Mouse (Mus musculus): ENCODE measurements around the gene Olfr201.
"Not testable (repeated sequence)": the region's sequence is repeated elsewhere in the genome, so short reads cannot be mapped to it uniquely, and the experiment has no call there.

Olfr201 gene

DNA sequence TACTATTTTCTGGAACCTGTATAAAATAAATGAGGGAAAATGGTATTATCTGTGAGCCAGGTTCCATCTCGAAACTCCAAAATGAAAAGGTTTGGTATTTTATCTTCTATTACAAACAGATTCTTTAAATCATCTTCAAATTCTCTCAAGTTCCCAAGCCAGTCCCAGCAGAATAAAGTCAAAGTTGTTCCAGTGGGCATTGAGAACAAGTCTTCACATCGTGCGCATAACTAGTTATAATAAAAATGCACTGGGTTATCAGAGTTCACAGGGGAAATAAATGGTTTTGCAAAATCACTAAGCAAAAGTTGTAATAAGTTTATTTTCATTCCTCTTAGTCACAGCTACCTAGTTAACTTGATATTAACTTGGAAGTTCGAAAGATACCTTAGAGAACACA is at the start of gene Olfr201:
Olfr201 (minus strand) TSS at position 101 of the 400 bp plus-strand sequence.
- DNase-seq (ENCODE audit: low read depth), result not testable (repeated sequence)

DNA sequence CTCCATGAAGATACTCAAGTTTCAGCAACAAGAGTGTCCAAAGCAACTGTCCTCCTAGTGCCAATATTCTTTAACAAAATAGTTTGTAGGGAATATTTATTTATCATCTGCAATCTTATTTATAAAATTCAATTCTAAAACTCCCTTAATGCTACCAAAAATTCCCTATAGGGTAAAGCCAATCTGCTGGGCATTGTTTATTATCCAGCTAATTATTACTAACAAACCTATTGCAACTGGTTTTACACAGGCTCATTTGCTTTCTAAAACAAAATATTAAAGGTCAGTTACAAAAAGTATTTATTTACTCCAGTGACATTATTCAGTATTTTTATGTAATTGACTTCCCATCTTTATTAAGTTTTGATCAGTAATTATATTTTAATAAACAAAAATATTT is 45.7 kb upstream of the Olfr201 start, which contains the start of gene Olfr204:
Olfr204 (minus strand) TSS at position 101 of the 400 bp plus-strand sequence.
- no peak for DNase-seq (ENCODE audit: low read depth)

DNA sequence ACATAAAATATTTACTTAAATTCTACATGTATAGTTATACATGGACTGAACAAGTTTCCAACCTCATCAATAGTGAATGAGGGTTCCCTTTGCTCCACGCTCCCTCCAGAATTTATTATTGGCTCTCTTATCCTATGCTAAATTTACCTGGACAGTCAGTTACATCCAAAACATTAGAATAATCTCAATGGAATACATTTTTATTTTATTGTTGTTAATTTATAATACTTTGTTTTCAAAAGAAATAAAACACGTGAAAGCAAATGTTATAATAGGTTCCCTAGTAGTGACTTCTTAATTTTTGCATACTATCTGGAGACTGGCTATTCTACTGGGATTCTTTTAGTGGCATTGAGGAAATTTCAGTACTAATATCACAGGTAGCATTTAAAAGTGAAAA is 26.1 kb upstream of the Olfr201 start, which contains the start of gene Olfr203:
Olfr203 (plus strand) TSS at position 301 of the 400 bp plus-strand sequence.
- no peak for DNase-seq (ENCODE audit: low read depth)

DNA sequence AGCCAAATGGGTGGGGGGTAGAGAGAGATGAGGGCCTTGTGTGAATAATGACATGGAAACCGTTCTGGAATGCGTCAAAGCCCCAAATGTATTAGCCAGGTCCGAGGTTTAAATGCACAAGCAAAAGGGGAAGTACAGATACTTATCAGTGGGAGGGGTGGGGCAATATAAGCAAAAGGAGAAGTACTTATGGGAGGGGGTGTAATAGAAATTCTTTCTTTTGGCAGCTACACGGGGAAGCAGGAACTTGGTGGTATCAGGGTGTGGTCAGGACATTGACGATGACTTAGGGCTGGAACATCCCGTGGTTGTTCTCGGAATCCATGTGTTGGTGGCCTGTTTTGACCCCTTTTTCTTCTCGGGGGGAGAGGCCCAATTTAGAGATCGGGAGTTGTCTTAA is 15.1 kb upstream of the Olfr201 start:
- DNase-seq (ENCODE audit: low read depth), result not testable (repeated sequence)

DNA sequence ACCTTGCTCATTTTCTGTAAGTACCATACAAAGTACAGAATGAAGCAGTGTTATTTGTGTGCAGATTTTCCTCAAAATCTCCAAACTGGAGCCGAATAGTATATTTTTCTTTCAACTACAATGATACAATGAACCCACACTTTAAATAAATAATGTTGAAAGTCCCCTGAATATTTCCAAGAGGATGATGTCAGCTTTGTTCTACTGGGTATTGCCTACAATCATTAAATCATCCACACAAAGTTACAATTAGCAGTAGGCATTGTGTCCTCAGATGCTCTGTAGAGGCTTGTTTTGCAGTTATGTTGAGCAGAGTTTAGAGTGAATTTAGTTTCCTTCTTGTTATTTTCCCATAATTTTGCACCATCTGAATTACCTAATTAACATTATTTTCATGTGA is 14.3 kb upstream of the Olfr201 start, which contains the start of gene Olfr202:
Olfr202 (minus strand) TSS at position 101 of the 400 bp plus-strand sequence.
- no peak for DNase-seq (ENCODE audit: low read depth)

DNA sequence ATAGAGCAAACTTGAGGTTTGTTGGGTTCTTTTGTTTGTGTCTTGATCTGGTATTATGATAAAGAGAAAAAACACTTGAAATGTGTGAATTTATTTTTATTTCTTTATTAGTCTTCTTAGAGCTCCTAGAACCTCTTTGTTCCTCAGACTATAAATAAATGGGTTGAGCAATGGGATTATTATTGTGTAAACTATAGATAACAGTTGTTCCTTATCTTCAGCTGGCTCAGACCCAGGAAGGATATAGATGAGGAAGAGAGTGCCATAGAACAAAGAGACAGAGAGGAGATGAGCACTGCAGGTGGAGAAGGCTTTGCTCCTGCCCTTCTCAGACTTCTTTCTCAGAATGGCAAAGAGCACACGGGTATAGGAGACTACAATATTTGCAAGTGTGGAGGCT is 11.0 kb upstream of the Olfr201 start:
- DNase-seq (ENCODE audit: low read depth), result no peak

DNA sequence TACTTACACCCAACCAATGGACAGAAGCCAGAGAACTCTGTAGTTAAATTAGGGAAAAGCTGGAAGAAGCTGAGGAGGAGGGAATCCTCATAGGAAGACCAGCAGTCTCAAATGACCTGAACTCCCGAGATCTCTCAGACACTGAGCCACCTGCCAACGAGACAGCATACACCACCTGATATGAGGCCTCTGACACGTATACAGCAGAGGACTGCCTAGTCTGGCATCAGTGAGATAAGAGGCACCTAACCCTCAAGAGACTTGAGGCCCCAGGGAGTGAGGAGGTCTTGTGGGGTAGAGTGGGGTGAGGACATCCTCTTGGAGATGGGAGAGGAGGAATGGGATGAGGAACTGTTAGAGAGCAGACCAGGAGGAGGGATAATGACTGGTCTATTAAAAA is 8.1 kb upstream of the Olfr201 start:
- no peak for DNase-seq (ENCODE audit: low read depth)

DNA sequence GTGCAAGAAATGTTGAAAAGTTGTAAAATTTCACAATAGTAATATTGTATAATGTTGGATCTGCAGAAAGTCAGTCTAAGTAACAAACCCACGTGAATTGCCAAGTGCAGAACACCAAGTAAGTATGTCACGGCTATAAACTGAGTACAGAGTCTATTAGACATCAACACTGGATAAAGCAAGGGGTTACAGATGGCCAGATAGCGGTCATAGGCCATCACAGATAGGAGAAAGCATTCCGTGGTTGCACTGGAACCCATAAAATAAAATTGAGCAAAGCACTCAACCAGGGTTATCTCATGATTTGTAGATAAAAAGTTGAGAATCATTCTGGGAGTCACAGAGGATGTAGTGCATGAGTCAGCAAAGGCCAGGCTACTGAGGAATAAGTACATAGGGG is 3.3 kb downstream of the Olfr201 start:
- not testable (repeated sequence) for DNase-seq (ENCODE audit: low read depth)

DNA sequence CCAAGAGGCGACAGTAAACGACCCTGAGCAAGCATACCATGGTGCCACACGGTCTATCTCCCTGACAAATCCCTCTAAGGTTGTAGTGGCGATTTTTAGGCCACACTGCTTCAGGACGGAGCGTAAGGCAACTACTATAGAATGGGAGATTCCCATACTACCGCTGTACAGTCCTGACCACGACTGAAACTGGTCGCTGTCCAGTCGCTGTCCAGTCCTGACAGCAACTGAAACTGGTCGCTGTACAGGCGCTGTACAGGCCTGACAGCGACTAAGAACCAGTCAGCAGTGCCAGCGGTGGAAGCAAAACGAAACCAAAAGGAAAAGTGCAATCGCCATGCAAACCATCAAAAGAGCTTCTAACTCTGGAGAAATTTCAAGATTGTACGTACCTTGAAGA is 22.7 kb downstream of the Olfr201 start:
- peak; percentile 29 for DNase-seq (ENCODE audit: low read depth)

DNA sequence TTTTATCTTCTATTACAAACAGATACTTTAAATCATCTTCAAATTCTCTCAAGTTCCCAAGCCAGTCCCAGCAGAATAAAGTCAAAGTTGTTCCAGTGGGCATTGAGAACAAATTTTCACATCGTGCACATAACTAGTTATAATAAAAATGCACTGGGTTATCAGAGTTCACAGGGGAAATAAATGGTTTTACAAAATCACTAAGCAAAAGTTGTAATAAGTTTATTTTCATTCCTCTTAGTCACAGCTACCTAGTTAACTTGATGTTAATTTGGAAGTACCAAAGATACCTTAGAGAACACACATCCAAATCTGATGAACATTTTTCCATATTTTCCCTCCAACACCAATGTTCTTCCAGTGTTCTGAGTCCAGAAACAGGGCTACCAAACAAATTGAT is 52.8 kb downstream of the Olfr201 start, which contains the start of gene Olfr199:
Olfr199 (minus strand) TSS at position 101 of the 400 bp plus-strand sequence.
- DNase-seq (ENCODE audit: low read depth), result not testable (repeated sequence)

DNA sequence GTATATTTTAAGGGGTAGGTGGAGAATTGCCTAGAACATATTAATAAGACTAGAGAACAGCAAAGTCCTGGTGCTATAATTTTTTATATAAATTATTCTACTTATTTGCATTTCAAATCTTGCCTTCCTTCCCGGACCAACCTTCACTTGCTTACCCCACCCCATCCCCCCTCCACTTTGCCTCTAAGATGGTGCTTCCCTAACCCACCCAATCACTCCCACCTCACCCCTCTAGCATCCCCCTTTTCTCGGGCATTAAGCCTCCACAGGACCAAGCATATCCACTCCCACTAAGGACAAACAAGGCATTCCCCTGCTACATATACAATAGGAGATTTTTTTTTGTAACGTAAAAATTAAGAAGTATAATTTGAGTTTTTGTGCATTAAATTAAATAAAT is 54.6 kb downstream of the Olfr201 start:
- DNase-seq (ENCODE audit: low read depth), result not testable (repeated sequence)

All from NIH3T3 (cell line).